Mouse (Mus musculus): ENCODE results near the gene Esyt1. TPM values are rescaled to one million over a fixed set of nuclear protein-coding genes. Genes with fewer than 3 reads are reported as not detected.

The Esyt1 gene
- 8.8 TPM for polyA plus RNA-seq (2015; fragmentation: Illumina TruSeq; extraction: RNeasy Lipid Tissue Mini Kit (QIAGEN cat#74804); ENCODE audit: low read depth, low replicate concordance)

GRCm38 (mm10) chr10:128525671-128526308 lies at the start of gene Esyt1:
Esyt1 (minus strand) TSS chr10:128525871.

GRCm38 (mm10) chr10:128565788-128566531 lies 40.3 kb upstream of the Esyt1 start, which contains the start of gene Pa2g4:
Pa2g4 (minus strand) TSS chr10:128565987.

GRCm38 (mm10) chr10:128548947-128549681 lies 23.4 kb upstream of the Esyt1 start, which contains the start of gene Rpl41:
Rpl41 (minus strand) TSS chr10:128549305.

GRCm38 (mm10) chr10:128547361-128548032 lies 21.8 kb upstream of the Esyt1 start, which contains the start of gene Zc3h10:
Zc3h10 (minus strand) TSS chr10:128547774.

GRCm38 (mm10) chr10:128498590-128498989 lies 27.1 kb downstream of the Esyt1 start, which contains the start of gene Myl6b:
Myl6b (minus strand) TSS chr10:128498685.

GRCm38 (mm10) chr10:128493695-128494666 lies 31.7 kb downstream of the Esyt1 start, which contains the start of gene Myl6:
Myl6 (minus strand) TSS chr10:128494145.

Other genes starting within 250 kb of the Esyt1 start
- gene Il23a, start 227.1 kb downstream of the Esyt1 start, polyA plus RNA-seq (2015; fragmentation: Illumina TruSeq; extraction: RNeasy Lipid Tissue Mini Kit (QIAGEN cat#74804); ENCODE audit: low read depth, low replicate concordance) = 0.46 TPM
- gene Pan2, start 222.5 kb downstream of the Esyt1 start, polyA plus RNA-seq (2015; fragmentation: Illumina TruSeq; extraction: RNeasy Lipid Tissue Mini Kit (QIAGEN cat#74804); ENCODE audit: low read depth, low replicate concordance) = 13.7 TPM
- gene Cnpy2, start 203.4 kb downstream of the Esyt1 start, polyA plus RNA-seq (2015; fragmentation: Illumina TruSeq; extraction: RNeasy Lipid Tissue Mini Kit (QIAGEN cat#74804); ENCODE audit: low read depth, low replicate concordance) = 94.6 TPM
- 216 TPM for gene Cs, start 188.1 kb downstream of the Esyt1 start, polyA plus RNA-seq (2015; fragmentation: Illumina TruSeq; extraction: RNeasy Lipid Tissue Mini Kit (QIAGEN cat#74804); ENCODE audit: low read depth, low replicate concordance)
- gene Coq10a, start 156.9 kb downstream of the Esyt1 start, polyA plus RNA-seq (2015; fragmentation: Illumina TruSeq; extraction: RNeasy Lipid Tissue Mini Kit (QIAGEN cat#74804); ENCODE audit: low read depth, low replicate concordance) = 67.8 TPM
- 25.4 TPM for gene Ankrd52, start 148.8 kb downstream of the Esyt1 start, polyA plus RNA-seq (2015; fragmentation: Illumina TruSeq; extraction: RNeasy Lipid Tissue Mini Kit (QIAGEN cat#74804); ENCODE audit: low read depth, low replicate concordance)
- 0.57 TPM for gene Slc39a5, start 124.6 kb downstream of the Esyt1 start, polyA plus RNA-seq (2015; fragmentation: Illumina TruSeq; extraction: RNeasy Lipid Tissue Mini Kit (QIAGEN cat#74804); ENCODE audit: low read depth, low replicate concordance)
- gene Nabp2, start 114.4 kb downstream of the Esyt1 start, polyA plus RNA-seq (2015; fragmentation: Illumina TruSeq; extraction: RNeasy Lipid Tissue Mini Kit (QIAGEN cat#74804); ENCODE audit: low read depth, low replicate concordance) = 120 TPM
- 73.7 TPM for gene Rnf41, start 114.2 kb downstream of the Esyt1 start, polyA plus RNA-seq (2015; fragmentation: Illumina TruSeq; extraction: RNeasy Lipid Tissue Mini Kit (QIAGEN cat#74804); ENCODE audit: low read depth, low replicate concordance)
- 140 TPM for gene Smarcc2, start 66.6 kb downstream of the Esyt1 start, polyA plus RNA-seq (2015; fragmentation: Illumina TruSeq; extraction: RNeasy Lipid Tissue Mini Kit (QIAGEN cat#74804); ENCODE audit: low read depth, low replicate concordance)
- 1,213 TPM for gene Myl6, start 31.7 kb downstream of the Esyt1 start, polyA plus RNA-seq (2015; fragmentation: Illumina TruSeq; extraction: RNeasy Lipid Tissue Mini Kit (QIAGEN cat#74804); ENCODE audit: low read depth, low replicate concordance)
- gene Myl6b, start 27.2 kb downstream of the Esyt1 start, polyA plus RNA-seq (2015; fragmentation: Illumina TruSeq; extraction: RNeasy Lipid Tissue Mini Kit (QIAGEN cat#74804); ENCODE audit: low read depth, low replicate concordance) = 33.8 TPM
- gene Zc3h10, start 21.9 kb upstream of the Esyt1 start, polyA plus RNA-seq (2015; fragmentation: Illumina TruSeq; extraction: RNeasy Lipid Tissue Mini Kit (QIAGEN cat#74804); ENCODE audit: low read depth, low replicate concordance) = 13.1 TPM
- 1,818 TPM for gene Rpl41, start 23.4 kb upstream of the Esyt1 start, polyA plus RNA-seq (2015; fragmentation: Illumina TruSeq; extraction: RNeasy Lipid Tissue Mini Kit (QIAGEN cat#74804); ENCODE audit: low read depth, low replicate concordance)
- 67.6 TPM for gene Pa2g4, start 40.1 kb upstream of the Esyt1 start, polyA plus RNA-seq (2015; fragmentation: Illumina TruSeq; extraction: RNeasy Lipid Tissue Mini Kit (QIAGEN cat#74804); ENCODE audit: low read depth, low replicate concordance)
- 6.3 TPM for gene Erbb3, start 63.8 kb upstream of the Esyt1 start, polyA plus RNA-seq (2015; fragmentation: Illumina TruSeq; extraction: RNeasy Lipid Tissue Mini Kit (QIAGEN cat#74804); ENCODE audit: low read depth, low replicate concordance)
- gene Rps26, start 100.9 kb upstream of the Esyt1 start, polyA plus RNA-seq (2015; fragmentation: Illumina TruSeq; extraction: RNeasy Lipid Tissue Mini Kit (QIAGEN cat#74804); ENCODE audit: low read depth, low replicate concordance) = 372 TPM
- 6.7 TPM for gene Ikzf4, start 120.1 kb upstream of the Esyt1 start, polyA plus RNA-seq (2015; fragmentation: Illumina TruSeq; extraction: RNeasy Lipid Tissue Mini Kit (QIAGEN cat#74804); ENCODE audit: low read depth, low replicate concordance)
- gene Suox, start 148.2 kb upstream of the Esyt1 start, polyA plus RNA-seq (2015; fragmentation: Illumina TruSeq; extraction: RNeasy Lipid Tissue Mini Kit (QIAGEN cat#74804); ENCODE audit: low read depth, low replicate concordance) = 13.6 TPM
- 144 TPM for gene Rab5b, start 170.4 kb upstream of the Esyt1 start, polyA plus RNA-seq (2015; fragmentation: Illumina TruSeq; extraction: RNeasy Lipid Tissue Mini Kit (QIAGEN cat#74804); ENCODE audit: low read depth, low replicate concordance)
- gene Pmel, start 178.3 kb upstream of the Esyt1 start, polyA plus RNA-seq (2015; fragmentation: Illumina TruSeq; extraction: RNeasy Lipid Tissue Mini Kit (QIAGEN cat#74804); ENCODE audit: low read depth, low replicate concordance) = 1.2 TPM
- gene Cdk2, start 179.2 kb upstream of the Esyt1 start, polyA plus RNA-seq (2015; fragmentation: Illumina TruSeq; extraction: RNeasy Lipid Tissue Mini Kit (QIAGEN cat#74804); ENCODE audit: low read depth, low replicate concordance) = 3.0 TPM
- 7.5 TPM for gene Dgka, start 219.0 kb upstream of the Esyt1 start, polyA plus RNA-seq (2015; fragmentation: Illumina TruSeq; extraction: RNeasy Lipid Tissue Mini Kit (QIAGEN cat#74804); ENCODE audit: low read depth, low replicate concordance)
- gene Pym1, start 222.0 kb upstream of the Esyt1 start, polyA plus RNA-seq (2015; fragmentation: Illumina TruSeq; extraction: RNeasy Lipid Tissue Mini Kit (QIAGEN cat#74804); ENCODE audit: low read depth, low replicate concordance) = 35.5 TPM